Mouse (Mus musculus) forelimb bud, embryonic 11.5 days (tissue): ENCODE measurements around the gene Gpx3.
"Not testable (repeated sequence)": the region's sequence is repeated elsewhere in the genome, so short reads cannot be mapped to it uniquely, and the experiment has no call there.

Source experiments
- DNase-seq: peaks from one replicate; pipeline ENCODE4 v3.0.0-alpha.2; 2012; ENCODE audit warnings: low read depth, low spot score

Gene Gpx3

GRCm38 (mm10) chr11:54879922-54880321 is 22.3 kb upstream of the Gpx3 start:
- no peak for DNase-seq

- no peak for DNase-seq
Observed at GRCm38 (mm10) chr11:54881051-54881474, 21.2 kb upstream of the Gpx3 start.

- no peak for DNase-seq
Observed at GRCm38 (mm10) chr11:54882671-54883070, 19.6 kb upstream of the Gpx3 start.

GRCm38 (mm10) chr11:54884197-54884828 is 17.9 kb upstream of the Gpx3 start:
- DNase-seq = no peak

- DNase-seq = peak; percentile 61
Observed at GRCm38 (mm10) chr11:54884937-54885336, 17.3 kb upstream of the Gpx3 start.

DNA sequence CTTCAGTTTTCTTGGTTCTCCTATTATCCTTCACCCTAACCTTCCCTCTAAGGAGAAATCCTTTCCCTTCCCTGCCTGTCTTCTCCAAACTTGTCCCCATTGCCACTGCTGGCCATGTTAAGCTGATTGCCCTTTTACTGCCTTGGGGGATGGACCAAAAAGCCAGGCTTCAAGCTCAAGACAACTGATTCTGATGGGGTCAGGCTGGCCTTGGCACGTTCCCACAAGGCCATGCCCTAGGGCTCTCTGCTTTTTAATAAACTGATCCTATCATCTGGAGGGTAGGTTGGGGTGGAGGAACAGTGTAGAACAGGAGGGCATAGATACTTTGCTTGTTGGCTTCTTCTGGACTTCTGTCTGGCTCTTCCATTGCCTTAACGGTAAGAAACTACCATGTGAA is 16.8 kb upstream of the Gpx3 start:
- no peak for DNase-seq

- DNase-seq = no peak
Observed at GRCm38 (mm10) chr11:54887927-54888326, 14.3 kb upstream of the Gpx3 start.

- no peak for DNase-seq
Observed at GRCm38 (mm10) chr11:54891341-54891740, 10.9 kb upstream of the Gpx3 start.

- DNase-seq = no peak
Observed at GRCm38 (mm10) chr11:54892091-54892490, 10.2 kb upstream of the Gpx3 start.

GRCm38 (mm10) chr11:54894589-54894988 is 7.7 kb upstream of the Gpx3 start:
- DNase-seq = no peak

DNA sequence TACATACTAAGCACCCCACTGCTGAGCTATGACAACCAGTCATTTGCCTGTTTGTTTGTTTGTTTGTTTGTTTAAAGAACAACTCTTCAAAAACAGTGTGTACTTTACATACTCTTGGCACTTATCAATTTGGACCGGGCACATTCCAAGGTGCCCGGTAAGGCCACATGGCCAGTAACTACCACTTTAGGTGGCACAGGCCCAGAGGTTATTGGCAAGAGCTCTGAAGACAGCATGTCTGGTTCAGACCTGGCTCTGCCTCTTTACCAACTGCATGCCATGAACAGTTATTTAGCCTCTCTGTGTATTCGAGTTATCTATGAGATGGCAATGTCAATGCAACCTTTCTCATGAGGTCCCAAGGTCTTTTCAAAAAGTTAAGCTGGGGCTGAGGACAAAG is 5.6 kb upstream of the Gpx3 start:
- not testable (repeated sequence) for DNase-seq

- DNase-seq = no peak
Observed at GRCm38 (mm10) chr11:54897470-54897869, 4.8 kb upstream of the Gpx3 start.

- no peak for DNase-seq
Observed at GRCm38 (mm10) chr11:54899657-54900056, 2.6 kb upstream of the Gpx3 start.

DNA sequence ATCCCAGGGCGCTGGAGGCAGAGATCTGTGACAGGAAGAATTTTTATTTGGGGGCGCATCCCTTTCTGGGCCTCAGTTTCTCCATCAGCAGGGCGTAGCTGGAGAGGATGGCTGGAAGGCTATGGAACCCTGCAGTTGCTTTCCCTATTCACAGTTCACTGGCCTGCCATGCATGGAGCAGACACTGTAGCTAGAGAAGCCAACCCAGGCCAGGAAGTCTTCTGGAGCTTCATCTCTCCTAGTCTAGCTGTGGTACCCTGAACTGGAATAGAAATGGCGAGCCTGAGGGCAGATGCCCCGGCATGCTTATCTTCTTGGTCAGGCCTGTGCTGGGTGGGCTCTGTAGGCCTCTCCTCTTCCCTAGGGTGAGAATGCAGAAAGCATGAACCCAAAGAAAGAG is 1.1 kb downstream of the Gpx3 start:
- DNase-seq = no peak

- DNase-seq = no peak
Observed at GRCm38 (mm10) chr11:54903940-54904706, 1.9 kb downstream of the Gpx3 start.

- no peak for DNase-seq
Observed at GRCm38 (mm10) chr11:54905086-54905485, 2.8 kb downstream of the Gpx3 start.

GRCm38 (mm10) chr11:54905931-54906330 is 3.7 kb downstream of the Gpx3 start:
- no peak for DNase-seq

DNA sequence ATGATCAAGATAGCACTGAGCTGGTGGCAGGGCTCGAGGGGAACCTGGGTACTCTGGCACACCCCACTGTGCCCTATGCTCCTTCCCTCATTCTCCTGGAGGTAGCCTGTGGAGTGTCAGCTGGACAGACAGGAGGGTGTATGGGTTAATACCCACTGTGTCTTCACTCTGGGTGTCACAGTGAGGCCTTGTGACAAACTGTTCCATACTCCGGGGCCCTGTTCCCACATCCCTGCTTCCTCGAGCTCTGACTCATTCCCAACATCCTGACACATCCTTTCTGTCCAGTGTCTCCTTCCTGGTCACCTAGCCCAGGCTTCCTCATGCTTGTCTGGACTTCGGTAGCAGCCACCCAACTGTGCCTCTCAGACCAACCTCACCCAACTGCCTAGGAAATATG is 4.2 kb downstream of the Gpx3 start:
- no peak for DNase-seq

DNA sequence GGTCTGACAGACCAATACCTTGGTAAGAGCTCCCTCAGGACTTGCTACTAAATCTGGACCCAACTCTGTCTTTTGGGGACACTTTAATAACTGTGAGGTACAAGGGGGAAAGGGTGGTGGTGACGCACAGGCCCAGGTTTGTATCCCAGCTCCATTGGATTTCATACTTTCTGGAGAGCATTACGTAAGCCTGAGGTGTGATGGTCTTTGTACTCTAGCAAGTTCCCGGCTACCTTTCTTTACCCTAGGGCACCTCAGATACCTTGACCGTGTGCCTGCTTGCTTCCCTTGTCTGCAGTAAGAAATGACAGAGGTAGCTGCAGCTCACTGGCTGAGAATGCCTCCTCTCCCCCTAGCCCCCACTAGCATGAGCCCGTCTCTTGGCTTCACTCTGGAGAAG is 5.0 kb downstream of the Gpx3 start:
- DNase-seq = no peak

GRCm38 (mm10) chr11:54909273-54909672 is 7.0 kb downstream of the Gpx3 start:
- DNase-seq = no peak

DNA sequence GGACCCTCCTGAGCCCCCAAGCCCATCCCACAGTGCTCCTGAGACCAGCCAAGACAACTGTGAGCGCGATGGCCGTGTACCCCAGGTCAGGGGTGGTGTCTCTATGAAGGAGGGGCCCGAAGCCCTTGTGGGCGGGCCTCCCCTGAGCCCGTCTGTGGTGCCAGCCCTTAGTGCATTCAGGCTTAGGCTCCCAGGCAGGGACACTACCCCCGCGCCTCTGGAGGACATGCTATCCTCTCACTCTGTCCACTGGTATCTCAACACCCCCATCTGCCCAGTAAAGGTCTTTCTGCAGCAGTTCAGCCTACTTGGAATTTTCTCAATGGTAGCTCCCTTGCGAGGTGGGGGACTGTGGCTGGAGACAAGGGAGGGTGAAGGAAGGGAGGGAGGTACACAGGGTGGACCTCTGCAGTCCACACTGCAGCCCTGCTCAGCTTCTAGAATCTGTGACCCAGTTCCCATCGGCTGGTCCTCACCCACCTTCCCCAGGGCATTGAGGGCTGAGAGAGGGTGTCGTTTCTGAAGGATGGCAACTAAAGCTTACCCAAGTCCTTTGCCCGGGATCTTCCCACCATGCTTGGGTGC is 7.9 kb downstream of the Gpx3 start:
- no peak for DNase-seq

DNA sequence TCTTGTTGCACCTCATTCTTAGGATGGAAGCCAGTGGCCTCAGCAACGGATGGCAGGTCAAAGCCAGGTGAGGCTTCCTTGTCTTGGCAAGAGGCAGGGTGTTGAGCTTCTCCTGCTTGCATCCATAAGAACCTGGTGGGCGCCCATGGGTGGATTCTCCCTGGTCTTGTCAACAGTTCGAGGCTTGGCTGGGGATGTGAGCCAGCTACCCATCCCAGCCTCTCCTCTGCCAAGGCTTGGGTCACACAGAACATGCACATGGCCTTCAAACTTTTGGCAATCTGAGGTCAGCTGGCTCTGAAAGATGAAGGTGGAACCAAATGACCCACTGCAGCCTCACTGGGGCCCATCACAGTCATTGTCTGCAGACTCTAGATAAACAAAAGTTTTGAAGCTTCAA is 8.9 kb downstream of the Gpx3 start:
- DNase-seq = no peak
